Mouse (Mus musculus) heart, embryonic 11.5 days (tissue): ENCODE data around the gene Gphn. TPM values are rescaled to one million over a fixed set of nuclear protein-coding genes. Genes with fewer than 3 reads are reported as not detected.

Experiments used
- ATAC-seq: fragments of 200-750 bp; cut with Nextera tagmentation; replicated peaks from 2 replicates; pipeline ENCODE4 v1.8.0; 2017; ENCODE audit warnings: moderate library complexity; ENCODE audit not compliant: insufficient number of reproducible peaks, low FRiP score, low TSS enrichment
- H3K27ac ChIP-seq: fragments of 300-500 bp; sonication (generic); 2 replicates; pipeline ENCODE4 v1.5.1; 2014; ENCODE audit warnings: mild to moderate bottlenecking, low read depth, low read length
- H3K27me3 ChIP-seq: fragments of 300-500 bp; sonication (generic); 2 replicates; pipeline ENCODE4 v1.6.1; 2014; ENCODE audit warnings: mild to moderate bottlenecking, low read length, mixed read lengths; ENCODE audit not compliant: control insufficient read depth, insufficient read depth
- H3K36me3 ChIP-seq: fragments of 300-500 bp; sonication (generic); 2 replicates; pipeline ENCODE4 v1.6.1; 2014; ENCODE audit warnings: mild to moderate bottlenecking, low read length, moderate library complexity, mixed read lengths; ENCODE audit not compliant: control insufficient read depth, insufficient read depth
- H3K4me1 ChIP-seq: fragments of 300-500 bp; sonication (generic); 2 replicates; pipeline ENCODE4 v1.6.1; 2014; ENCODE audit warnings: low read length; ENCODE audit not compliant: control insufficient read depth, insufficient read depth
- H3K4me2 ChIP-seq: fragments of 300-500 bp; sonication (generic); 2 replicates; pipeline ENCODE4 v1.6.1; 2014; ENCODE audit warnings: mild to moderate bottlenecking, moderate library complexity
- H3K4me3 ChIP-seq: fragments of 300-500 bp; sonication (generic); 2 replicates; pipeline ENCODE4 v1.5.1; 2014; ENCODE audit warnings: low read depth, low read length
- H3K9ac ChIP-seq: fragments of 300-500 bp; sonication (generic); 2 replicates; pipeline ENCODE4 v1.6.1; 2014; ENCODE audit warnings: mild to moderate bottlenecking, low read depth, low read length, moderate library complexity
- H3K9me3 ChIP-seq: fragments of 300-500 bp; sonication (generic); replicated peaks from 2 replicates; pipeline ENCODE4 v1.6.1; 2016; ENCODE audit warnings: low read length; ENCODE audit not compliant: control insufficient read depth
- WGBS: fragments of 180-500 bp; shearing (Covaris S2); extraction: QIAGEN DNeasy Blood & Tissue Kit; methylation state at CpG from one replicate; pipeline ENCODE4 v1.1.7; 2014; ENCODE audit not compliant: insufficient replicate concordance; 5-methylcytosine and 5-hydroxymethylcytosine counted together
- polyA plus RNA-seq: library from polyadenylated mRNA; unstranded; fragments of >200 nt; fragmentation: Nextera tagmentation; extraction: Ambion mirVana; gene quantifications from 2 replicates; pipeline ENCODE4 v1.2.1, GENCODE M21; 2014

Gene Gphn
- polyA plus RNA-seq, 1 experiment from 2014 or later: 12.3 TPM

GRCm38 (mm10) chr12:78691325-78691724 is 465.1 kb downstream of the Gphn start, which contains the start of gene Fam71d:
TSS of gene Fam71d (plus strand) at chr12:78691535.
- Histone ChIP-seq H3K4me3 (no peak within 1 kb of the TSS), H3K27ac (no peak within 1 kb of the TSS), H3K4me2 (no peak within 1 kb of the TSS), H3K9ac (no peak within 1 kb of the TSS), H3K9me3 (no peaks in the 10 kb centered on the region), H3K4me1 (no peaks in the 10 kb centered on the region), H3K36me3 (no peaks in the 10 kb centered on the region), H3K27me3 (no peaks in the 10 kb centered on the region)
- no peak for ATAC-seq
- WGBS: 61% methylated on average over 1 of the region's 1 CpGs

DNA sequence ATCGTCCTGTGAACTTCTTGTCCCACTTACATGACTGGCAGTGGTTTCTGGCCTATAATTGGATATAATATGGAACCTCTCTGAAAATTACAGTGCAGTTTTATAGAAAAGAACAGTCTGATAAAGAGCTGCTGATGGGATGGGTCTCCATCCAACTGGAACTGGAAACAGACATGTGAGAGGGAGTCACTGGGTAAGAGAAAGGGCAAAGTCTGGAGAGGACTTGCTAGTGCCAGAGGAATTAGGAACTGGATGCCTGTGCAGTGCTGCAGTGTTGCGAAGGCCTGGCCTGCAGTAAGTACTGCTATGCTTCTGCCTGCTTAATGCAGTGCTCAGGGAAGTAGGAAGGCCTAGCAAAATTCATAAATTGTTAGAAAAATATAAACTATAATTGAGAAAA is 467.1 kb downstream of the Gphn start:
- no peak overlapping the region for H3K4me3 ChIP-seq
- no peaks in the 10 kb centered on the region for H3K4me1 ChIP-seq
- no peaks in the 10 kb centered on the region for H3K27me3 ChIP-seq
- H3K4me2 ChIP-seq: no peak overlapping the region
- no peak for ATAC-seq
- no peaks in the 10 kb centered on the region for H3K9me3 ChIP-seq
- H3K27ac ChIP-seq: no peak overlapping the region
- WGBS: 72% methylated on average over 2 of the region's 2 CpGs
- no peaks in the 10 kb centered on the region for H3K36me3 ChIP-seq
- H3K9ac ChIP-seq: no peak overlapping the region

DNA sequence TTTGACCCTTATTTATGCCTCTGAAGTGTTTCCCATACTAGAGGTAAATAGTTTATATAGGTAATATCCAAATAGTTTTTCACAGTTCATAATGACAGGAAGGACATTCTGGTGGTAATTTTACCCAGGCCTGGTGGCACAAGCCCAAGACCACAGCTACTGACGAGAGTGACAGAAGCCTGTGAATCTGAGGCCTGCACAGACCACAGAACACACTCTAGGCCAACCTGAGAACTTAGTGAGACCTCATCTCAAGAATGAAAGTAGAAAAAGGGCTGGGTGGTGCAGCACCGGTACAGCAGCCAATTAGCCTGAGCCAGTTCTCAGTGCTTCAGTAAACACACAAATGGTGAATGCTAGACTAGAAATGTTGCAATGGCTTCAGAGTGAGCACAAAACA is 491.6 kb downstream of the Gphn start:
- no peak overlapping the region for H3K4me2 ChIP-seq
- no peaks in the 10 kb centered on the region for H3K36me3 ChIP-seq
- no peak for ATAC-seq
- no peaks in the 10 kb centered on the region for H3K27me3 ChIP-seq
- H3K27ac ChIP-seq: no peak overlapping the region
- no peaks in the 10 kb centered on the region for H3K4me1 ChIP-seq
- WGBS: 78% methylated on average over 2 of the region's 2 CpGs
- no peak overlapping the region for H3K9ac ChIP-seq
- H3K4me3 ChIP-seq: no peak overlapping the region
- no peaks in the 10 kb centered on the region for H3K9me3 ChIP-seq

- no peak for ATAC-seq
- H3K27me3 ChIP-seq: no peaks in the 10 kb centered on the region
- H3K9ac ChIP-seq: no peak overlapping the region
- no peaks in the 10 kb centered on the region for H3K9me3 ChIP-seq
- WGBS: 53% methylated on average over 4 of the region's 4 CpGs
- no peak overlapping the region for H3K27ac ChIP-seq
- H3K4me3 ChIP-seq: no peak overlapping the region
- no peaks in the 10 kb centered on the region for H3K36me3 ChIP-seq
- no peak overlapping the region for H3K4me2 ChIP-seq
- H3K4me1 ChIP-seq: no peaks in the 10 kb centered on the region
These were observed 501.5 kb downstream of the Gphn start for GRCm38 (mm10) chr12:78727723-78728122.

Other genes with a start within 250 kb of the Gphn start
- not detected in 2 replicates for gene Gm6657, start 32.1 kb upstream of the Gphn start, polyA plus RNA-seq